Mouse (Mus musculus): ENCODE results near the gene Rnf185.

DNA sequence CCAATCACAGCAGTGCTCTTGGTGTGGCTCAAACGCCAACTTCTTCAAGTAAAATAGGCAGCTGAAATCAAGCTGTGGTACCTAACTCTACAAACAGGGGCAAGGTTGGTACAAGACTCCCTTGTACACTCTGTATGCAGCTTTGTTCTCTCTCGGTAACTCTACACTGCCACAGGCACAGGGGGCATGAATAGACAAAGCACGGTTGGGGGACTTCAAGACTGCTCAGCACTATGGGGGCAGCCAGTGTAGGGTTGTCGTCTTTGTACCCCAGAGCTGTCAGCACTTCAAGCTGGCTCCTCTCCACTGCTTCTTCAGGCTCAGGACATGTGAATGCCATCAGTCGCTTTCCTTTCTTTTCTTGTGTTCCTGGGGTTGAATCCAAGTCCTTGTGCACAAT, 57.6 kb downstream of the Rnf185 start:
- no peak for TF ChIP-seq POLR2A (IDR thresholded peaks at IDR 0.05; ENCODE audit: low read depth, low read length)
- TF ChIP-seq CTCF (IDR thresholded peaks at IDR 0.05; ENCODE audit: extremely low read depth, insufficient read depth, insufficient read length, insufficient replicate concordance): no peak

Measured in spleen, adult 2 months (tissue).